Mouse (Mus musculus) MEL (cell line): ENCODE data around the gene Pdzd2. TPM values are rescaled to one million over a fixed set of nuclear protein-coding genes. Genes with fewer than 3 reads are reported as not detected.

Experiments used
- DNase-seq: peaks from one replicate; pipeline ENCODE4 v3.0.0; 2011; ENCODE audit warnings: low read depth, low spot score
- H3K27ac ChIP-seq: 2 replicates; pipeline ENCODE4 v1.5.1; 2012; ENCODE audit warnings: low read depth, mild to moderate bottlenecking, control low read depth, low read length, moderate library complexity; ENCODE audit not compliant: control insufficient read depth
- H3K27me3 ChIP-seq, 2 experiments: fragments of 150-350 bp in 1 of 2; sonication (generic) in 1 of 2; 2 replicates each; pipeline ENCODE4 v1.6.1; 2012; ENCODE audit warnings: low read length in 2 of 2, mild to moderate bottlenecking in 2 of 2, improper control_type of control experiment in 1 of 2, moderate library complexity in 1 of 2; ENCODE audit not compliant: insufficient read depth in 2 of 2, control insufficient read depth in 1 of 2
- H3K36me3 ChIP-seq, 2 experiments: 2 replicates each; pipeline ENCODE4 v1.6.1; 2012 to 2014; ENCODE audit warnings: low read length in 2 of 2, improper control_type of control experiment in 1 of 2, inconsistent platforms in 1 of 2, mild to moderate bottlenecking in 1 of 2; ENCODE audit not compliant: insufficient read depth in 2 of 2, control insufficient read depth in 1 of 2
- H3K4me1 ChIP-seq, 2 experiments: fragments of 150-350 bp in 1 of 2; sonication (generic) in 1 of 2; 2 replicates each; pipeline ENCODE4 v1.6.1; 2012; ENCODE audit warnings: low read length in 2 of 2, improper control_type of control experiment in 1 of 2, mild to moderate bottlenecking in 1 of 2; ENCODE audit not compliant: insufficient read depth in 2 of 2, control insufficient read depth in 1 of 2
- H3K4me3 ChIP-seq, 2 experiments: fragments of 150-350 bp in 1 of 2; sonication (generic) in 1 of 2; 2 replicates each; pipeline ENCODE4 v1.5.1; 2012; ENCODE audit warnings: low read depth in 2 of 2, low read length in 2 of 2, mild to moderate bottlenecking in 2 of 2, moderate library complexity in 2 of 2, control low read depth in 1 of 2, improper control_type of control experiment in 1 of 2; ENCODE audit not compliant: control insufficient read depth in 1 of 2, insufficient read depth in 1 of 2
- H3K79me2 ChIP-seq: 2 replicates; pipeline ENCODE4 v1.6.1; 2012; ENCODE audit warnings: mild to moderate bottlenecking, low read length, moderate library complexity; ENCODE audit not compliant: control insufficient read depth, poor library complexity, insufficient read depth
- H3K9ac ChIP-seq: 2 replicates; pipeline ENCODE4 v1.6.1; 2012; ENCODE audit warnings: low read depth, mild to moderate bottlenecking, control low read depth, low read length, moderate library complexity; ENCODE audit not compliant: control insufficient read depth, poor library complexity, severe bottlenecking
- H3K9me3 ChIP-seq: fragments of 150-350 bp; sonication (generic); replicated peaks from 2 replicates; pipeline ENCODE4 v1.6.1; 2012; ENCODE audit warnings: mild to moderate bottlenecking, low read length, improper control_type of control experiment, moderate library complexity; ENCODE audit not compliant: insufficient read depth
- BHLHE40 ChIP-seq: IDR thresholded peaks from 2 replicates; pipeline ENCODE4 v1.6.1; 2012; ENCODE audit warnings: low read depth, mild to moderate bottlenecking, inconsistent platforms, low read length, improper control_type of control experiment, borderline replicate concordance
- CHD1 ChIP-seq: IDR thresholded peaks from 2 replicates; pipeline ENCODE4 v1.6.1; 2012; ENCODE audit warnings: low read depth, mild to moderate bottlenecking, inconsistent platforms, low read length, improper control_type of control experiment
- CTCF ChIP-seq, 3 experiments: IDR thresholded peaks in 2 of 3; conservative IDR thresholded peaks in 1 of 3; 2 replicates each; pipeline ENCODE4 v1.5.1; 2011 to 2012; ENCODE audit warnings: low read length in 3 of 3, low read depth in 2 of 3, mild to moderate bottlenecking in 2 of 3, improper control_type of control experiment in 1 of 3, inconsistent platforms in 1 of 3, mixed read lengths in 1 of 3, moderate library complexity in 1 of 3; ENCODE audit not compliant: control insufficient read depth in 1 of 3, insufficient read depth in 1 of 3, poor library complexity in 1 of 3, severe bottlenecking in 1 of 3
- E2F4 ChIP-seq: IDR thresholded peaks from 2 replicates; pipeline ENCODE4 v1.6.1; 2011; ENCODE audit warnings: low read depth, low read length, improper control_type of control experiment, borderline replicate concordance
- ETS1 ChIP-seq: IDR thresholded peaks from 2 replicates; pipeline ENCODE4 v1.6.1; 2012; ENCODE audit warnings: low read depth, mild to moderate bottlenecking, inconsistent platforms, low read length, improper control_type of control experiment, moderate library complexity
- MAFK ChIP-seq: IDR thresholded peaks from 2 replicates; pipeline ENCODE4 v1.6.1; 2011; ENCODE audit warnings: low read depth, mild to moderate bottlenecking, low read length, improper control_type of control experiment, borderline replicate concordance
- MYB ChIP-seq: IDR thresholded peaks from 2 replicates; pipeline ENCODE4 v1.6.1; 2011; ENCODE audit warnings: mild to moderate bottlenecking, low read depth, low read length, improper control_type of control experiment
- NRF1 ChIP-seq: IDR thresholded peaks from 2 replicates; pipeline ENCODE4 v1.6.1; 2014; ENCODE audit warnings: low read depth, mild to moderate bottlenecking, inconsistent platforms, low read length, improper control_type of control experiment, moderate library complexity; ENCODE audit not compliant: poor library complexity, insufficient read depth, severe bottlenecking
- POLR2A ChIP-seq, 2 experiments: IDR thresholded peaks; 2 replicates each; pipeline ENCODE4 v1.6.1; 2011 to 2012; ENCODE audit warnings: low read length in 2 of 2, mild to moderate bottlenecking in 2 of 2, control low read depth in 1 of 2, improper control_type of control experiment in 1 of 2, low read depth in 1 of 2, moderate library complexity in 1 of 2; ENCODE audit not compliant: control insufficient read depth in 1 of 2, insufficient read depth in 1 of 2, poor library complexity in 1 of 2
- POLR2AphosphoS2 ChIP-seq: IDR thresholded peaks from 2 replicates; pipeline ENCODE4 v1.6.1; 2011; ENCODE audit warnings: low read length, improper control_type of control experiment
- RAD21 ChIP-seq: IDR thresholded peaks from 2 replicates; pipeline ENCODE4 v1.6.1; 2011; ENCODE audit warnings: mild to moderate bottlenecking, low read depth, low read length, improper control_type of control experiment
- RCOR1 ChIP-seq: IDR thresholded peaks from 2 replicates; pipeline ENCODE4 v1.6.1; 2012; ENCODE audit warnings: low read depth, mild to moderate bottlenecking, inconsistent platforms, low read length, improper control_type of control experiment
- TAL1 ChIP-seq: IDR thresholded peaks from 2 replicates; pipeline ENCODE4 v1.6.1; 2012; ENCODE audit warnings: mild to moderate bottlenecking, inconsistent platforms, low read length, moderate library complexity, mixed read lengths
- TBP ChIP-seq: IDR thresholded peaks from 2 replicates; pipeline ENCODE4 v1.8.0; 2011; ENCODE audit warnings: low read depth, low read length, improper control_type of control experiment
- UBTF ChIP-seq: IDR thresholded peaks from 2 replicates; pipeline ENCODE4 v1.6.1; 2012; ENCODE audit warnings: low read depth, mild to moderate bottlenecking, inconsistent platforms, low read length, improper control_type of control experiment, moderate library complexity, borderline replicate concordance; ENCODE audit not compliant: insufficient read depth
- USF1 ChIP-seq: IDR thresholded peaks from 2 replicates; pipeline ENCODE4 v1.6.1; 2014; ENCODE audit warnings: low read depth, mild to moderate bottlenecking, inconsistent platforms, low read length, improper control_type of control experiment, moderate library complexity
- ZKSCAN1 ChIP-seq: IDR thresholded peaks from 2 replicates; pipeline ENCODE4 v1.6.1; 2012; ENCODE audit warnings: low read depth, mild to moderate bottlenecking, inconsistent platforms, low read length, improper control_type of control experiment, moderate library complexity
- polyA plus RNA-seq, 2 experiments: library from polyadenylated mRNA; stranded (reverse) in 1 of 2; unstranded in 1 of 2; fragments of >175 nt in 1 of 2; fragments of >200 nt in 1 of 2; gene quantifications; 2 replicates each; pipeline versions ENCODE4 v1.2.1 to v1.2.4; 2012; ENCODE audit warnings: low replicate concordance in 2 of 2, low read depth in 1 of 2; ENCODE audit not compliant: insufficient read length in 2 of 2, insufficient read depth in 1 of 2, missing spikeins in 1 of 2
- total RNA-seq: library from RNA; depleted of rRNA; stranded (reverse); fragments of 300-350 nt; gene quantifications from 2 replicates; pipeline ENCODE4 v1.2.3, GENCODE M21; 2012

The Pdzd2 gene
- total and polyA plus RNA-seq, 3 experiments: 0.15 to 0.33 TPM; not detected in 1

- Histone ChIP-seq H3K4me3 (no peak overlapping the region), H3K36me3 (no peaks in the 10 kb centered on the region), H3K9me3 (no peaks in the 10 kb centered on the region), H3K27me3 (peaks cover 3 to 5% of the 10 kb centered on the region in 2 experiments; a peak in 3 of 4 replicates), H3K9ac (no peak overlapping the region), H3K4me1 (no peaks in the 10 kb centered on the region), H3K27ac (no peak overlapping the region), H3K79me2 (no peaks in the 10 kb centered on the region)
- no peak for DNase-seq
- TF ChIP-seq POLR2AphosphoS2: no peak
- no peak for TF ChIP-seq CHD1
- TF ChIP-seq ZKSCAN1: no peak
- no peak for TF ChIP-seq RCOR1
- TF ChIP-seq MYB: no peak
- TF ChIP-seq MAFK: no peak
- no peak for TF ChIP-seq NRF1
- no peak for TF ChIP-seq UBTF
- no peak for TF ChIP-seq TBP
- TF ChIP-seq CTCF (IDR thresholded peaks at IDR 0.05 in 2 of 3, conservative IDR thresholded peaks at IDR 0.05 in 1 of 3; ENCODE audit: control insufficient read depth in 1 of 3, insufficient read depth in 1 of 3, low read depth in 2 of 3, low read length in 3 of 3, poor library complexity in 1 of 3, severe bottlenecking in 1 of 3): no peak
Observed at GRCm38 (mm10) chr15:12490969-12491368, 248.8 kb downstream of the Pdzd2 start.

DNA sequence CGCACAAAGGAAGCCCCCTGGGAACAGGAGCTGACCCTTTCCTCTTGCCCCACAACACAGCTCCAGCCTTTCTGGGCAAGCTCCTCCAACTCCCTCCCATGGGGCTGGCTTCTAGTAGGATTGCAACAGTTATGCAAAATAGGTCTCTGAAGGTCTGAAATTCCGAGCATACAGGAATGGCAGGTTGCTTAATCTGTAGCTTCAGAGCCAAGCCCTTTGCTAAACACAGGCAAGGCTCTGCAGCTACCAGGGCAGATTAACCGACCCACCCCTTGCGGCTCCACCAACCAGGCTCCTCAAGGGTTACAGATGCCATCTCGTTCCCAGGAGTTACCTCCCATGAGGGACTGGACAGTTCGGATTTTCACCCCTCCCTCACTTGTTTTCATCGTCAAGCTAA, 249.2 kb downstream of the Pdzd2 start:
- TF ChIP-seq ETS1: no peak
- no peak for TF ChIP-seq RAD21
- TF ChIP-seq TAL1: no peak
- TF ChIP-seq BHLHE40: no peak
- TF ChIP-seq USF1: no peak
- no peak for TF ChIP-seq E2F4
- no peak for TF ChIP-seq POLR2A (IDR thresholded peaks at IDR 0.05; ENCODE audit: control insufficient read depth in 1 of 2, insufficient read depth in 1 of 2, low read depth in 1 of 2, low read length in 2 of 2, poor library complexity in 1 of 2)
- no peak for TF ChIP-seq ZKSCAN1
- Histone ChIP-seq H3K4me3 (no peak overlapping the region), H3K27ac (no peak overlapping the region)

More for the DNA sequence above, 249.2 kb downstream of the Pdzd2 start:
- Histone ChIP-seq H3K9ac (no peak overlapping the region), H3K9me3 (no peaks in the 10 kb centered on the region), H3K4me1 (no peaks in the 10 kb centered on the region), H3K36me3 (no peaks in the 10 kb centered on the region), H3K79me2 (no peaks in the 10 kb centered on the region), H3K27me3 (peaks cover 3 to 5% of the 10 kb centered on the region in 2 experiments; a peak in 3 of 4 replicates)
- no peak for DNase-seq
